Mouse (Mus musculus) cerebellum, postnatal 4 days (tissue): ENCODE data around the gene Nr1i3.

Experiments used
- DNase-seq, 2 experiments: peaks; one replicate each; pipeline ENCODE4 v3.0.0; 2022; ENCODE audit warnings: low spot score in 2 of 2, mixed read lengths in 1 of 2

Gene Nr1i3

GRCm38 (mm10) chr1:171251594-171252324, 38.0 kb downstream of the Nr1i3 start:
- no peak for DNase-seq

- no peak for DNase-seq
Measured at GRCm38 (mm10) chr1:171252415-171252814, 38.6 kb downstream of the Nr1i3 start.

DNA sequence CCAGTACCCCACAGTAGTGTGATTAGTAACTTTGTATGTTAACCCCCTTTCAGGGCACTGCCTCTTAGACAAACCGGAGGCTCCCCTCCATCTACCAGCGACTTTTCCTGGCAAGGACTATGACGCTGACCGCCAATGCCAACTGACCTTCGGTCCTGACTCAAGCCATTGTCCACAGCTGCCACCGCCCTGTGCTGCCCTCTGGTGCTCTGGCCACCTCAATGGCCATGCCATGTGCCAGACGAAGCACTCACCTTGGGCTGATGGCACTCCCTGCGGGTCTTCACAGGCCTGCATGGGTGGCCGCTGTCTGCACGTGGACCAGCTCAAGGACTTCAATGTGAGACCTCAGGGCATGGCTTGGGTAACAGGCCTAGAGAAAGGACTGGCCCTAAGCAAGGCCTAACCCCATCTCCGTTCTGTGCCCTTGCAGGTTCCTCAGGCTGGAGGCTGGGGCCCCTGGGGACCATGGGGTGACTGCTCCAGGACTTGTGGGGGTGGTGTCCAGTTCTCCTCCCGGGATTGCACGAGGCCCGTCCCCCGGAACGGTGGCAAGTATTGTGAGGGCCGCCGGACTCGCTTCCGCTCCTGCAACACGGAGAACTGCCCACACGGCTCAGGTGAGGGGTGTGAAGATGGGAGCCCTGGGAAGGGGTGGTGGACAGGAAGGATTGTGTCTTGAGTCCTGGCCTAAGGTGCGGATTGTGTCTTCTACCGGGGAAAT, 42.5 kb downstream of the Nr1i3 start:
- no peak for DNase-seq

- DNase-seq = peak in 1 of 2 experiments; percentile 59
Measured at GRCm38 (mm10) chr1:171256937-171257548, 43.3 kb downstream of the Nr1i3 start.

GRCm38 (mm10) chr1:171257781-171258180, 44.0 kb downstream of the Nr1i3 start:
- DNase-seq = no peak

GRCm38 (mm10) chr1:171258921-171259320, 45.2 kb downstream of the Nr1i3 start:
- no peak for DNase-seq

DNA sequence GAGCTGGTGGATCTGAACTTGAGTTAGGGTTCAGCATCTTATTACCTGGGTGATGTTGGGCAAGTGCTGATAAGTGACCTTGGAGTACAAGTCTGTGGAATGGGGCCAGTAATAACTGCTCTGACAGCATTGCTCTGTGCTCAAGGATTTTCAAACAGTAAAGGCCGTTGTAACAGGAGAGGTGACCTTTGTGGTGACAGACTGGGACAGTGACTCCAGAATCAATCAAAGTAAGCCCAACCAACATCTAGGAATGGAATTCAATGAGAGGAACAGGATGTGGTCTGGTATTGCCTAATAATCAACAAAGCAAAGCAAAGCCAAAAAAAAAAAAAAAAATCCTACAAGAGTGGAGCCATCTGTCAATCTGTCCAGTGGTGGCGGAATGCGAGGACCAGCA, 46.5 kb downstream of the Nr1i3 start:
- DNase-seq = no peak

GRCm38 (mm10) chr1:171262594-171263130, 48.9 kb downstream of the Nr1i3 start:
- DNase-seq = peak in 1 of 2 experiments; percentile 67

- DNase-seq = no peak
Measured at GRCm38 (mm10) chr1:171263185-171263611, 49.4 kb downstream of the Nr1i3 start.

DNA sequence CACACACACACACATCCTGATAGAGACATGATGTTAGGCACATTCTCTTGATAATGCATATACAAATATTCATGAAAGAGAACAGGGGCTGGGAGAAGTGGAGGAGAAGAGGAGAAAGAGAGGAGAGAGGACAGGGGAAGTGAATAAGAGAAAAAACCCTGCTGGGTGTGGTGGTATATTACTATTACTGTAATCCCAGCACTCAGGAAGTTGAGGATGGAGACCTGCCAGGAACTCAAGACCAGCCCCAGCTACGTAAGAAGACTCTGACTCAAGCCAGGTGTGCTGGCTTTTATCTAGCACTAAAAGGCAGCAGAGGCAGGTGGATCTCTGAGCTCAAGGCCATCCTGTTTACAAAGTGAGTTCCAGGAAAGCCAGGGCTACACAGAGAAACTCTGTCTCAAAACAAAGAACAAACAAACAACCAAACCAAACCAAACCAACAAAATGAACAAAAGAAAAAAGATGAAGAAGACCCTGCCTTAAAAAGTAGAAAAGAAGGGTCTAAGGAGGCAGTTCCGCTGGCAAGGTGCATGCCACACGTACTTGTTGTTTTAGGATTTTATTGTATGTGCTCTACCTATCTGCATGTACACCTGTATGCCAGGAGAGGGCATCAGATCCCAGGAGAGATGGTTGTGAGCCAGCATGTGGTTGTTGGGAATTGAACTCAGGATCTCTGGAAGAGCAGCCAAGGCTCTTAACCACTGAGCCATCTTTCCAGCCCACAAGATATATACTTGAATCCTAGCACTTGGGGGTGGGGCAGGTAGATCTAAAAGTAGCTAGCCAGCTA, 50.1 kb downstream of the Nr1i3 start:
- DNase-seq = no peak

- DNase-seq = no peak
Measured at GRCm38 (mm10) chr1:171265971-171266744, 52.4 kb downstream of the Nr1i3 start.

DNA sequence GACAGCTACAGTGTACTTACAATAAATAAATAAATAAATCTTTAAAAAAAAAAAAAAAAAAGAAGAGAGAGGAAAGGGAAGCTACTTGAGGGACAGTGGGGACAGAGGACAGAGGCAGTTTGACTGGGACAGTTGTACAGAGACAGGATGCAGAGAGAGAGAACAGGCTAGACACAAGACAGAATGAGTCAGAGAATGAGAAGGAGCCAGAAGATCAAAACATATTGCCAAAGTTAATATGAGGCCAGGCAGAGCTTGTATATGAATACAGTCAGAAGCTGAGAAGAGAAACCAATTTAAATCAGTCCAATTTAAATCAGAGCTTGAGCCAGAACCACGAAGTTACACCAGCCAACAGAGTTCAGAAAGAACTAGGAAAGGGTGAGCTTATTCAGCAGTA, 54.6 kb downstream of the Nr1i3 start:
- no peak for DNase-seq

DNA sequence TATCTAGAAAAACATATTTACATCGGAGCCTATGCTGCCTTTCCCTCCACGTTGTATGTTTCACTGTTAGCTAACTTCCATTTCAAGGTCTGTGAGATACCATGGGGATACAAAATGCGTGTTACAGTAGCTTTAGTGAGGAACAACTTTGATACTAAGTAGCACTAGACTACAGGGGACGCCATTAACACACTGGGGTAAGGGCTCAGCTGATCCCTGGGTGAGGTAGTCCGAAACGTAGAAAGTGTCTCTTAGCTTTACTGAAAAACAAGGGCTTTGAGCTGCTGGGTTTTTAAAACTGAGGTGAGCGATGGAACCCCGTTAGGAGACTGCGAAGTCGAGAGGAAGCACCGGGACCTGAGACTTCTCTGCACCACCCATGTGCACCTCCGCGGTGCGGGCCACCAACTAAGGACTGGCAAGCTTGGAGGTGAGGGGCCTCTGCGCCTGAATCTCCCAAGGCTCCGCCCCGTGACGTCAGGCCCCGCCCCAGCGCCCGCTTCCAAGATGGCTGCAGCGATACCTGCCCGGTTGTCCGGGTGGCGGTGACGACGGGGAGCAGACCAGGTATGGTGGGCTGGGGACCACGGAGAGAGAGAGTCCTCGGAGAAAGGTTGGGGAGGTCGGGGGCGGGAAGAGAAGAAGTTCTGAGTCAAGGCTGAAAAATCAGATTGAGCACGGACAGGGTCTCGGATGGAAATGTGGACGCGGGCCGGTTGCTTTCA, 56.2 kb downstream of the Nr1i3 start, which contains the start of gene B4galt3:
B4galt3 (plus strand) TSS at position 481 of the 725 bp plus-strand sequence.
- peak; percentile 92 to 95 for DNase-seq
